Mouse (Mus musculus) limb, embryonic 14.5 days (tissue): ENCODE measurements around the gene Ksr1. TPM values are rescaled to one million over a fixed set of nuclear protein-coding genes. Genes with fewer than 3 reads are reported as not detected.

Experiments
- ATAC-seq: fragments of 200-750 bp; cut with Nextera tagmentation; 2 replicates; pipeline ENCODE4 v1.8.0; 2017; ENCODE audit warnings: low read depth, moderate number of reproducible peaks, moderate TSS enrichment; ENCODE audit not compliant: low FRiP score
- DNase-seq: peaks from one replicate; pipeline ENCODE4 v3.0.0-alpha.2; 2015; ENCODE audit warnings: low spot score
- H3K27ac ChIP-seq: fragments of 300-500 bp; sonication (generic); replicated peaks from 2 replicates; pipeline ENCODE4 v1.5.1; 2014; ENCODE audit warnings: low read depth, mild to moderate bottlenecking, low read length, moderate library complexity, mixed read lengths
- H3K27me3 ChIP-seq: fragments of 300-500 bp; sonication (generic); 2 replicates; pipeline ENCODE4 v1.6.1; 2014; ENCODE audit warnings: low read length, mixed read lengths; ENCODE audit not compliant: control insufficient read depth, insufficient read depth
- H3K36me3 ChIP-seq: fragments of 300-500 bp; sonication (generic); 2 replicates; pipeline ENCODE4 v1.6.1; 2014; ENCODE audit warnings: mild to moderate bottlenecking, low read length, moderate library complexity, mixed read lengths; ENCODE audit not compliant: control insufficient read depth, insufficient read depth
- H3K4me1 ChIP-seq: fragments of 300-500 bp; sonication (generic); 2 replicates; pipeline ENCODE4 v1.6.1; 2014; ENCODE audit warnings: antibody characterized with exemption, low read length, mixed read lengths; ENCODE audit not compliant: control insufficient read depth, insufficient read depth
- H3K4me2 ChIP-seq: fragments of 300-500 bp; sonication (generic); replicated peaks from 2 replicates; pipeline ENCODE4 v1.6.1; 2014; ENCODE audit warnings: low read depth, mild to moderate bottlenecking, low read length, moderate library complexity; ENCODE audit not compliant: severe bottlenecking
- H3K4me3 ChIP-seq: fragments of 300-500 bp; sonication (generic); replicated peaks from 2 replicates; pipeline ENCODE4 v1.5.1; 2014; ENCODE audit warnings: low read length
- H3K9ac ChIP-seq: fragments of 300-500 bp; sonication (generic); 2 replicates; pipeline ENCODE4 v1.6.1; 2014; ENCODE audit warnings: mild to moderate bottlenecking, low read depth, low read length, moderate library complexity; ENCODE audit not compliant: severe bottlenecking
- H3K9me3 ChIP-seq: fragments of 300-500 bp; sonication (generic); 2 replicates; pipeline ENCODE4 v1.6.1; 2016; ENCODE audit warnings: low read length; ENCODE audit not compliant: control insufficient read depth
- POLR2A ChIP-seq: fragments of 200-500 bp; IDR thresholded peaks from 2 replicates; pipeline ENCODE4 v1.8.0; 2012; ENCODE audit warnings: inconsistent platforms, mild to moderate bottlenecking, moderate library complexity, borderline replicate concordance; ENCODE audit not compliant: insufficient read depth, insufficient read length; ENCODE audit errors: extremely low read depth
- WGBS: fragments of 180-500 bp; shearing (Covaris S2); extraction: QIAGEN DNeasy Blood & Tissue Kit; methylation state at CpG from one replicate; pipeline ENCODE4 v1.1.7; 2014; 5-methylcytosine and 5-hydroxymethylcytosine counted together
- polyA plus RNA-seq, 2 experiments: library from polyadenylated mRNA; depleted of rRNA in 1 of 2; stranded (reverse) in 1 of 2; unstranded in 1 of 2; fragments of >200 nt; fragmentation: Nextera tagmentation in 1 of 2; extraction: Ambion mirVana in 1 of 2; gene quantifications; 2 replicates each; pipeline versions ENCODE4 v1.2.1 to v1.2.3; 2012 to 2014

The Ksr1 gene
- polyA plus RNA-seq, 2 experiments: 8.2 to 24.1 TPM

- 21% methylated on average over 7 of the region's 7 CpGs for WGBS
- H3K36me3 ChIP-seq: peaks cover 40% of the 10 kb centered on the region
- H3K4me3 ChIP-seq: no peak overlapping the region
- peaks cover 10% of the 10 kb centered on the region for H3K4me1 ChIP-seq
- H3K9me3 ChIP-seq: no peaks in the 10 kb centered on the region
- no peaks in the 10 kb centered on the region for H3K27me3 ChIP-seq
- H3K9ac ChIP-seq: peak overlapping the region; percentile 45
- DNase-seq (peak; percentile 21), ATAC-seq (no peak)
- no peak for TF ChIP-seq POLR2A
- H3K4me2 ChIP-seq: peak overlapping the region; percentile 13; the same call in 1 of the 2 replicates
- H3K27ac ChIP-seq: peak overlapping the region; percentile 43; the same call in 1 of the 2 replicates
Measured at GRCm38 (mm10) chr11:79023342-79023741, 122.9 kb downstream of the Ksr1 start.

GRCm38 (mm10) chr11:79022836-79023235 lies 123.4 kb downstream of the Ksr1 start:
- Histone ChIP-seq H3K4me2 (0 out of 2 replicates have a peak overlapping the region, but pooled peaks have one; percentile 13), H3K4me3 (no peak overlapping the region), H3K4me1 (peaks cover 10% of the 10 kb centered on the region), H3K9me3 (no peaks in the 10 kb centered on the region), H3K27ac (peak overlapping the region; percentile 43; the same call in 1 of the 2 replicates), H3K36me3 (peaks cover 44% of the 10 kb centered on the region), H3K9ac (peak overlapping the region; percentile 45; the same call in 1 of the 2 replicates), H3K27me3 (no peaks in the 10 kb centered on the region)
- WGBS: 74% methylated on average over 4 of the region's 4 CpGs
- DNase-seq: no peak
- no peak for ATAC-seq
- TF ChIP-seq POLR2A: no peak

- no peak for TF ChIP-seq POLR2A
- ATAC-seq: no peak
- WGBS: 77% methylated on average over 21 of the region's 21 CpGs
- DNase-seq: no peak
- no peak overlapping the region for H3K4me2 ChIP-seq
- no peak overlapping the region for H3K9ac ChIP-seq
- H3K9me3 ChIP-seq: no peaks in the 10 kb centered on the region
- H3K27ac ChIP-seq: no peak overlapping the region
- peaks cover 10% of the 10 kb centered on the region for H3K4me1 ChIP-seq
- H3K27me3 ChIP-seq: no peaks in the 10 kb centered on the region
- H3K4me3 ChIP-seq: no peak overlapping the region
- H3K36me3 ChIP-seq: peaks cover 48% of the 10 kb centered on the region
Measured at GRCm38 (mm10) chr11:79020535-79021045, 125.6 kb downstream of the Ksr1 start.

- H3K4me1 ChIP-seq: peaks cover 10% of the 10 kb centered on the region
- WGBS: 86% methylated on average over 17 of the region's 17 CpGs
- ATAC-seq (no peak), DNase-seq (no peak)
- H3K27me3 ChIP-seq: no peaks in the 10 kb centered on the region
- H3K4me2 ChIP-seq: no peak overlapping the region
- H3K9me3 ChIP-seq: no peaks in the 10 kb centered on the region
- H3K4me3 ChIP-seq: no peak overlapping the region
- no peak overlapping the region for H3K9ac ChIP-seq
- TF ChIP-seq POLR2A: no peak
- H3K27ac ChIP-seq: no peak overlapping the region
- H3K36me3 ChIP-seq: peaks cover 47% of the 10 kb centered on the region
Measured at GRCm38 (mm10) chr11:79019839-79020534, 126.2 kb downstream of the Ksr1 start.

GRCm38 (mm10) chr11:79018954-79019704 lies 127.1 kb downstream of the Ksr1 start:
- no peak overlapping the region for H3K9ac ChIP-seq
- 53% methylated on average over 11 of the region's 11 CpGs for WGBS
- H3K36me3 ChIP-seq: peaks cover 50% of the 10 kb centered on the region

More at GRCm38 (mm10) chr11:79018954-79019704, 127.1 kb downstream of the Ksr1 start:
- ATAC-seq (0 out of 2 replicates have a peak, but pooled peaks have one; percentile 32), DNase-seq (peak; percentile 67)
- TF ChIP-seq POLR2A: no peak
- Histone ChIP-seq H3K27me3 (no peaks in the 10 kb centered on the region), H3K4me3 (no peak overlapping the region), H3K4me1 (peaks cover 10% of the 10 kb centered on the region), H3K4me2 (no peak overlapping the region), H3K27ac (no peak overlapping the region), H3K9me3 (no peaks in the 10 kb centered on the region)
